Mouse (Mus musculus) thymus, postnatal 0 days (tissue): ENCODE results near the gene Cyb561d1. TPM values are rescaled to one million over a fixed set of nuclear protein-coding genes. Genes with fewer than 3 reads are reported as not detected.

Source experiments
- DNase-seq: peaks from one replicate; pipeline ENCODE4 v3.0.0-alpha.2; 2015; ENCODE audit warnings: low spot score
- polyA plus RNA-seq: library from polyadenylated mRNA; unstranded; fragments of >200 nt; fragmentation: Nextera tagmentation; extraction: Ambion mirVana; gene quantifications from 2 replicates; pipeline ENCODE4 v1.2.1, GENCODE M21; 2015

Cyb561d1 gene
- polyA plus RNA-seq, 1 experiment from 2014 or later: 9.1 TPM

DNA sequence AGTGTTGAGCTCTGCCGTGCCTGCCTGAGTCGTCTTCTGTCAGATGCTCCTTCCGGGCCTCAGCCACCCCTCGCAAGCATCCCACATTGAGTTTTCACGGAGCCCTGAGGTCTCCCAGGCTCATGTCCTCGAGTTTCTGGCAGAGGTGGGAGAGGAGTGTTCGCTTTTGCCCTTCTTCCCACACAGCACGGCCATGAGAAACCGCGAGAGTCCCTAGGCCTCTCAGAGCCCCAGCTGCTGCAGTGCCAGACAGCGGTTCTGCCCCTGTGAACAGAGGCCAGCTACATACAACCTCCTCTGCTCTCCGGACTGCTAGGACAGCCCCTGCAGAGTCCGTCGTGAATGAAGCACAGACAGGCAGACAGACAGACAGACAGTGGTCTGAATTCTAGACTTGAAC lies 33.5 kb downstream of the Cyb561d1 start:
- no peak for DNase-seq

DNA sequence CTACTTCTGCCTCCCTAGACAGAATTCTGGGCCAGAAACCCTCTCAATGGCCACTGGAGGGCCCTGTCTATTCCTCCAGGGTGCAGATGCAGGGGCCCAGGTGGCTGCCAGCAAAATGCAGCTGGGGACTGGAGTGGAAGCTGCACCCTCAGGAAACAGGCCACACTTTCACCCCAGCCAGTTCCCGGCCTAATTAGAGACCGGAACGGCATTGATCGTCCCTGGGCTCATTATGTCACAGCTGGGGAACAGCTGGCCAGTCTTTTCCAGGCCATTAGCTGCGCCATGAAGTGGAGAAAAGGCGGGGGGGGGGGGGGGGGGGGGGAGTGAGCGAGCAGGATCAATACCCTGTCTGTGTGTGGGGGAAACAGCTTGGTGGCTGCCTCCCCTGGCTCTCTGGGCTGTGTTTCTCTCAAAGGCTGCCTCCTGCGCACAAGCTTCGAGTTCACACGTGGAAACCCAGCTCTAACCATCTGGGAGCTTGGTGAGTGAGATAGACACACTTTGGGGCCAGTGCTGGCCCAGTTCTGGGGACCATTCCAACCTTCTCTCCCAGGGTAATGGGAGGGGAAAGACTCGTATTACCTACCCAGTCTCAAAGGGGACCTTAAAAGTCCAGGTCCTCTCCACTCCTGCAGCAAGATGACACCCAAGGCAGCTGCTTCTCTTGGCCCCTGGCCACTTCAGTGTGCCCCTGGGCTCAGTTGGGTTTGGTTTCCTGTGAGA lies 34.4 kb downstream of the Cyb561d1 start:
- DNase-seq: peak; percentile 70

DNA sequence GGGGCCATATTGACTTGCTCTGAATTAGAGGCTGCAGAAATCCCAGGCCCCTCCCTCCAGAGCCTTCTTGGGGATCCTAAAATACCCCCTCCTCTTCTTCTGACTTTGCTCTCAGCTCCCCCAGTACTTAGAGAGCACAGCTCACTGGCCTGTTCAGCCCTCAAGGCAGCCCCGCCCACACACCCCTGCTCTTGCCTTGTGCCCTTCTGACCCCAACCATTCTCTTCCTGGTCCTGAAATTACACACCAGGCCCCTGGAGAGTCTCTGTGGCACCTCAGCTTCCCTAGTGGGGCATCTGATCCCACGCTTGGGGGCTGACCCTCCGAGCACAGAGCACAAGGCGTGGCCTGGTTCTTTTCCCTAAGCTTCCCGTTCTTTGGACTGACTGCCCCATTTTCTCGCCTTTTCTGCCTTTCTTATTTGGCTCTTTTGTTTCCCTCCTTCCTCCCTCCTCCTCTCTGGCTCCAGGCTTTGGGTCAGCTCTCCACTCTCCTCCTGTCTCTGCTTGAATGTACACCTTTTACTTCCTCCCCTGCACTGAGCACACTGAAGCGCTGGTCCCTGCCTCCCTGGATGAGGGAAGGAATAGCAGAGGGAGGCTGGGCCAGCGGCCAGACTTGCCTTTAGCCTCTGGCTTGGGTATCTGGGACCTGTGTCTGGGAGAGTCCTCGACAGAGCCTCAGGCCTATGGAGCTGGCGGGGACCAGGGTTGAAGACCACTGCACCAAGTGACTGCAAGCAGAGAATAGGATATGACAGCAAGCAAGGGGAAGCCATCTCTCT lies 35.3 kb downstream of the Cyb561d1 start:
- DNase-seq: no peak

DNA sequence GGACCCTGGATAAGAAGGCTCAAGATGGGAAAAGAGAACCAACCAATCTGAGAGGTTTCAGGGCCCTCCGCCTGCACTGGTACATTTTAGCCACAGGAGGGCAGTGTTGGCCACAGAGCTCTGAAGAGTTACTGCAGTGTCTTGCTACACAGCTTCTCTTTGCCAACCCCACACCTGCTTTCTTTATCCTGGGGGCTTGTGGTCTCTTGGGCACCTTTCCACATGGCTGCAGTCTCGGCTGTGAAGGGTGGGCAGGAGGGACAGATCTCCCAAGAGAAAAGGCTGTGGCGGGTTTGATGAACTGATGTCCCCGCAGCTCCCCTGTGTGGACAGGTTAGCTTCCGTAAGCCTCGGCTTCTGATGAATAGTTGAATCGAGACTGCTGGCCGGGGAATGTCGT lies 36.2 kb downstream of the Cyb561d1 start:
- DNase-seq: peak; percentile 85

DNA sequence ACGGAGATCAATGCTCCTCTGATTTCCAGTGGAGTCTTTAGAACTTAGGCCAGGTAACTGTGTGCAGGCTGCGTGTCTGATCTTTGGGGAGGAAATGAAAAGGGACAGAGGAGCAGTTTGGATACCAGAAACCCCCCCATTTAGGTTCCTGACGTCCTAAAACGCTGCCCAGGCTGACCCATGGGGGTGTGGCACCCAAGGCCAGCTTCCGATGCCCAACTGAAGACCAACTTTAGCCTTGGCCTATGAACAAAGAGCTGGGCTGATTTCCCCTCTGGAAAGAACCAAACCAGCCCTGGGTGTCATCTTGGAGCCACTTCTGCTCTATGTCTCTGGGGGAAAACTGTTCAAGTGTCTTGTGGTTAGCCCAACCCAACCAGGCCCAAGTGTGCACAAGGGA lies 36.9 kb downstream of the Cyb561d1 start:
- no peak for DNase-seq

DNA sequence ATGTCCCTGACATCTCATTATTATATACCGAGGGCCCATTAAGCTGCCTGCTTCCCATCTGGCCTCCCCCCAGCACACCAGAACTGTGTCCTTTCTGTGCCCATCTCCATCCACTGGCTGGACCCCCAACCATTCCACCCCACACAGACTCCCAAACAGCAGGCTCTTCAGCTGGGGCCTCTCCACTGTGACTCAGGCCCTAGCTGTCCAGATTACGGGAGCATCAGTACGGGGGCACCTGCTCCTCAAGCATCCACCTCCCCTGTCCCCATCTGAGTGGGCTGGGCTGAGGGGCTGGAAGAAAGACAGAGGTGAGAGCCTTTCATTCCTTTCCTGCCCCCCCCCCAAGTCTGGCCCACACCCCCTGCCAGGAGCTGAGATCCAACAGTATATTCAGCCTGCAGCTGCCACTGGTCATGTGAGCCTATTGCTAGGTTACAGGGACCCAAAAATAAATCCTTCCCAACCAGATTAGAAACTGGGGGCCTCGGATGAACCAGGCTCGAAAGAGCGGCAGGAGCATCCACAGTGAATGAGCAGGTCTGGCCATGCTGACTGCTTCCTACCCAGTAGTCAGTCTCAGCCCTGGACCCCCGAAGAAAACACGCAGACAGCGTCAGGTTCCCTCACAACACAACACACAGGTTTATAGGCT lies 42.5 kb downstream of the Cyb561d1 start:
- DNase-seq: no peak

DNA sequence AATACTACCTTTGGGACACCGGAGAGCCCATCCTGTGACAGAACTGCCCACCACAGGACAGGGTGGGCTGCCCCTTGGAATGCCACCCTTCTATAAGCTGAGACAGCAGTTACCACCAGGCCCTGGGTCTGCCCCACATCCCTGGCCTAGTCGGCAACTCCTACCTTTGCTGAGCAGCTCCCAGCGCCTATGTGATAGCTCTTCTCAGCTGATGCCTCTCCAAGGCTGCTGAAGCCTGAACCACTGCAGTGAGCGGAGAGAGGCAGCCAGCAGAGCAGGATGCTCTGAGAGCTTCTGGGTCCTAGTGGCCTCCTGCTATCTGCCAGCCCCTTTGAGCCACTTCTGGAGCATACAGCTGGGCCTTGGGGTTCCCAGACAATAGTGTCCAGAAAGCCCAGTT lies 46.4 kb downstream of the Cyb561d1 start, which contains the start of gene Gpr61:
Gene Gpr61 (minus strand): TSS at position 227 of the 400 bp plus-strand sequence.
- no peak for DNase-seq

DNA sequence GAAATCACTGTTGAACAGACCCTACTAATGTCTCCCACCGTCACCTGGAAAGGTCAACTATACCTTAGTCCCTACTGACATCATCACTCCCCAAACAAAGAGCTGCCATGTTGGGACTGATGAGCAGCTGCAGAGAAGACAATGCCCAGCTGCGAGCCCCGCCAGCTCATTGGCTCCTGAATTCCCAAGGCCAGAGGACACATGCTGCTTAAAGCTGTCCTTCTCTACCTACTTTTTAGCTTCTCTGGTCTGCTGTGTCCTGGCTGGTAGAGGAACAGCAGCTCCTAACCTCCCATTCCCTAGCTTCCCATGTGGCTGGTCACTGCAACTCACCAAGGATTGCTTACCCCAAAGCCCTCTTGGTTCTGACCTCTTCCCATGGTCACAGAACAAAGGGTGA lies 48.7 kb downstream of the Cyb561d1 start:
- DNase-seq: no peak

DNA sequence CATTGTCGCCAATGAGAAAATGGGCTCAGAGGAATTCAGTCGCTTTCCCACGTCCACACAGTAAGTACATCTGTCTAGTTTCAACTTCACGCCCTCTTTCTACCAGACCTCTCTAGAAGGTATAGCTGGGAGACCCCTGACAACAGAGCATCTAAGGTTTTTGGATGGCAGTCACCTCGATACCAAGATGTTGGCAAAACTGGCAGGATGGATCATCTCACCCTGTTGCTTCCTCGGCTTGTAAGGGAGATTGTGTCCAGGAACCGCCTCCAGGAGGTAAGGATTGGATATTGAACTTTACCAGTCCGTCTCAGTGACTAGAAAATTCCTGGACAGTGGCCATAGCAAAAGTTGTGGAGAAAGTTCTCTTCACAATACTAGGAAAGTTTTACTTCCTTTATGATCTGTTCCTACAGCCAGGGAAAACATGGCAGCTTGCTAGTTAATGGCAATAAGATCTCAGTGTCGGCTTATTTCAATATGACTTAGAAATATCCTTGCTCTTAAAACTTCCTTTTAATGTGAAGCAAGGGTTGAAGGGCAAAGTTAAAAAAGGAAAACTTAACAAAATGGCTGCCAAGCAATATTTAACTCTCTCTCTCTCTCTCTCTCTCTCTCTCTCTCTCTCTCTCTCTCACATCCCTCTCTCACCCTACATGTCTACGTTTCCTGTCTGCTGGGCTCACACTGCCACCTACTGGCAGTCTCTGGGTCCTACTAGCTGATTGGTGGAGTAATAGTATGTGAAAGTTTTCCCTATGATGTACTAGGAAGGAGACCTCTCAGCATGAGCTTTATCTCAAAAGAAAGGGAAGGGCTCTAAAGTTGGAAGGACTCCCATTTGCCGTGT lies 53.4 kb downstream of the Cyb561d1 start:
- peak; percentile 91 for DNase-seq

DNA sequence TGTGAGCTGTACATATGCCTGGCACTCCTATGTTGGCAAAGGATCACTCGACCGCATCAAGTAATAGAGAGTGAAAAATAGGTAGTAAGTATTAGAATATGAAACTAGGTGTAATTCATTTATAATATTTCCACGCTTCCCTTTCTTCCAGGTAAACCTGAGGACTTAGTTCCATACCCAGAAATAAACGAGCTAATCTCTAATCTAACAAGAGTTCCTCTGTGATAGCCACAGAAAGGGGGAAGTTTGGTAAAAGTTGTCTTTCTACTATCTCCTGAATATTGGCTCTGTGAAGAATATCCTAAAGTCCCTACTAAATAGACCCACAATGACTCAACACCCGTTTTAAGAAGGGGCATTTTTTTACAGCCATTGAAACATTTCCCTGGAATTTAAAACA lies 54.3 kb downstream of the Cyb561d1 start:
- DNase-seq: no peak

Other genes with a start within 250 kb of the Cyb561d1 start
- 1.6 and 1.8 TPM in 2 replicates for gene Gstm3, start 231.9 kb downstream of the Cyb561d1 start, polyA plus RNA-seq
- 25.3 and 26.8 TPM in 2 replicates for gene Gstm2, start 214.8 kb downstream of the Cyb561d1 start, polyA plus RNA-seq
- gene Gstm1, start 183.2 kb downstream of the Cyb561d1 start, polyA plus RNA-seq: 31.5 and 32.9 TPM in 2 replicates
- gene Gstm4, start 156.3 kb downstream of the Cyb561d1 start, polyA plus RNA-seq: 10.8 and 11.6 TPM in 2 replicates
- gene Ampd2, start 114.6 kb downstream of the Cyb561d1 start, polyA plus RNA-seq: 29.2 and 31.4 TPM in 2 replicates
- gene Gnat2, start 108.4 kb downstream of the Cyb561d1 start, polyA plus RNA-seq: 0.59 and 0.68 TPM in 2 replicates
- gene Gnai3, start 55.1 kb downstream of the Cyb561d1 start, polyA plus RNA-seq: 164 and 168 TPM in 2 replicates
- gene Gpr61, start 46.3 kb downstream of the Cyb561d1 start, polyA plus RNA-seq: 0.05 TPM in 1 of 2 replicates, not detected in the other
- gene Amigo1, start 14.9 kb downstream of the Cyb561d1 start, polyA plus RNA-seq: 1.4 and 1.6 TPM in 2 replicates
- gene Atxn7l2, start 9.7 kb upstream of the Cyb561d1 start, polyA plus RNA-seq: 14.2 and 15.7 TPM in 2 replicates
- gene Sypl2, start 25.4 kb upstream of the Cyb561d1 start, polyA plus RNA-seq: 0.10 and 0.14 TPM in 2 replicates
- gene Psma5, start 55.7 kb upstream of the Cyb561d1 start, polyA plus RNA-seq: 311 and 322 TPM in 2 replicates
- gene Sort1, start 82.9 kb upstream of the Cyb561d1 start, polyA plus RNA-seq: 2.7 and 2.9 TPM in 2 replicates
- gene Mybphl, start 163.7 kb upstream of the Cyb561d1 start, polyA plus RNA-seq: 0.23 and 0.29 TPM in 2 replicates
- gene Psrc1, start 182.6 kb upstream of the Cyb561d1 start, polyA plus RNA-seq: 16.7 and 17.1 TPM in 2 replicates
- 2.2 and 3.4 TPM in 2 replicates for gene Celsr2, start 214.3 kb upstream of the Cyb561d1 start, polyA plus RNA-seq
- gene Sars, start 244.0 kb upstream of the Cyb561d1 start, polyA plus RNA-seq: 122 and 127 TPM in 2 replicates